Mouse (Mus musculus) splenic B cell, adult 2 months (primary cell): ENCODE measurements around the gene Pgam2.

ENCODE experiments used
- DNase-seq: peaks from one replicate; pipeline ENCODE4 v3.0.0-alpha.2; 2011; ENCODE audit warnings: low read depth, low spot score
- H3K27me3 ChIP-seq: 2 replicates; pipeline ENCODE4 v1.6.1; 2012; ENCODE audit warnings: mild to moderate bottlenecking, low read length, moderate library complexity, mixed read lengths; ENCODE audit not compliant: control insufficient read depth, poor library complexity, insufficient read depth, severe bottlenecking
- H3K36me3 ChIP-seq: 2 replicates; pipeline ENCODE4 v1.6.1; 2012; ENCODE audit warnings: mild to moderate bottlenecking, low read length, moderate library complexity, mixed read lengths; ENCODE audit not compliant: control insufficient read depth, poor library complexity, insufficient read depth, severe bottlenecking

Gene Pgam2

DNA sequence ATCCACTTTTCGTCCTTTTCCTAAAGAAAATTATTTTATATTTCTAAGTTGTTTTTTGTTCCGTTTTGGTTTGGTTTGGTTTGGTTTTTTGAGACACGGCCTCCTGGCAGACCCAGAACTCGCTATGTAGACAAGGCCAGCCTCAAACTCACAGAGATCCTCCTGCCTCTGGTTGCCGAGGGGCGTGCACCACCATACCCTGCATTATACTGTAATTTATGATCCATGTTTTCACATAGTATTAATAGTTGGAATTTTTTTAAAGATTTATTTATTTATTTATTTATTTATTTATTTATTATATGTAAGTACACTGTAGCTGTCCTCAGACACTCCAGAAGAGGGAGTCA is 40.9 kb downstream of the Pgam2 start:
- Histone ChIP-seq H3K36me3 (no peaks in the 10 kb centered on the region), H3K27me3 (no peaks in the 10 kb centered on the region)
- no peak for DNase-seq

DNA sequence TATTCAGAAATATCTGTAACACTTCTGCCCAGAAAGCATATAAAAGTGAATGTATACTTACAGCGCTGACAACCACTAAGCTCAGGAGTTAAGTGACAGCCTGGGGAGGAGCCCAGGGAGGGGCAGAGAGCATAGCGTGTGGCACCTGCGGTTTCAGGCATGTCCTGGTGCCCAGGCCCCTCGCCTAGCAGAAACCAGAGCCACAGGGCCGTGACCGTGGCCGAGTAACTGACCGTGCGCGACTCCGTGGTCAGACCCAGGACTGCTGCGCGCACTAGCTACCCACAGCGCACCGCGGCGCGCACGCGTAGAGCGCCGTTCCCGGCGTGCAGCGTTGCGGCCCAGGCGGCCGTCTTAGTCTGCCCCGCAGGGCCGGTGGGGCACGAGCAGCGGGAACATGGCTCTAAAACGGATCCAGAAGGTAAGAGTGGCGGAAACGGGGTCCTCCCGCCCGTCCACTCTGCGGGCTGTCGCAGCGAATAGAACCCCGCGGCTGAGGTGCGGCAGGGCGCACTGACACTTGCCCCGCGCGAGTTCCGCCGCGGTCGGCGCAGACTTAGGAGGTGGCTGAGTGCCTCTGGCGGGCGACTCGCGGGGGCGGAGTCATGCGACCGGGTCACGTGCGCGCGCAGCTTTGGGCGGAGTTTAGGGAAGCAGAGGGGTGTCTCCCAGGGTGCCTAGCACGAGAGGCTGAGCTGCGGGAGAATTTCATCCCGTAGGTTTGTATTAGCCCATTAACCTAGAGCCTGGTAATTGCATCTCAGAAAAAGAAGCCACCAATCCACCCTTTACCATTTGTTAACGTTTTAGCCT is 41.5 kb downstream of the Pgam2 start, which contains the start of gene Urgcp:
Gene Urgcp (minus strand): TSS at position 557 of the 813 bp plus-strand sequence.
- peak; percentile 98 for DNase-seq
- Histone ChIP-seq H3K27me3 (no peaks in the 10 kb centered on the region), H3K36me3 (0 out of 2 replicates have a peak, but pooled peaks cover 2% of the 10 kb centered on the region)

DNA sequence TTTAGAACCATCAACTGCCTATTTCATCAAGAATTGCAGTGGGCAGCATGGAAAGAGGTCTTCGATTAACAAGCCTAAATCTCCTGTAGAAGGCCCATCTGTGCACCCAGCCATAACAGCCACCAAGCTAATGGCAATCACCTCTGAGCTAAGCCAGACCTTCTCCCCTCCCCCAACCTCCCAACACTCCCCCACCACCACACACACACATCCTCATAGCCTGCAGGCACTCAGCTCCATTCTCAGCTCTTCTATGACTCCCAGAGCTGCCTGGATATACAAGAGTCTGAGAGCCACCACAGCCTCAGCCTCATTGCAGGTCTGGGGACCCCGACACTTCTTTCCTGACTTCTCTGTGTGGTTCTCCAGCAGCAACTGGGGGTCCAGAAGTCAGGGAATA is 49.8 kb downstream of the Pgam2 start:
- Histone ChIP-seq H3K27me3 (no peaks in the 10 kb centered on the region; the same call in 1 of the 2 replicates), H3K36me3 (peaks cover 2% of the 10 kb centered on the region; the same call in 1 of the 2 replicates)
- no peak for DNase-seq
